In the genomic region with DNA sequence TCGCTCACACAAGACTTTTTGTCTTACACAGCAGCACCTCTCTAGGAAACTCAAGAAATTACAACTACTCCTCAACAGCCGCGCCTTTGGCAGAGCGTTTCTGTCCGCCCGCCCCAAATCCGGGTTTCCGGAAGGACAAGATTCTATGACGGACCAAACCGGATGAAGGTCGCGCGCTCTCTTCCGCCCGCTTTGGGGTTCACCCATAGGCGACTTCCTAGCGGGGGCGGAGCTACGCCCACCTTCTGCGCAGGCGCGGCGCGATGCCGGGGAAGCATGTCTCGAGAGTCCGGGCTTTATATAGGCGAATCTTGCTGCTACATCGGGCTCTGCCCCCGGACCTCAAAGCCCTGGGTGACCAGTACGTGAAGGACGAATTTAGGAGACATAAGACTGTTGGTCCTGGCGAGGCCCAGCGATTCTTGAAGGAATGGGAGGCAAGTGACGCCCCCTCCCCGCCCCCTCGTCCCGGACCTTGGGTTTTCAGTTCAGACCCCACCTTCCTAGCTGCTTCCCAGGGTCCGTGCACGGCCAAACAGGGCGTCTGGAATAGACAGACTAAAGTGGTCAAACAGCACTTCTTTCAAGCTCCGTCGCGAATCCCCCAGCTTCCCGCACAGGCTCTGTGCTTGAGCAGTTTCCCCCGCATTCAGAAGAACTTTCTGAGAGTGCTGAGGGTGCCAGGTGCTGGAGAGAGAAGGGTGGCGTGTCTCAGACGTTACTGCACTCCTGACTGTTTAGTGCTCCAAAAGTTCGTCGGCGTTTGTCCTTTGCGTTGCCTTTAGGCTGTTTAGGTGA, we compare ENCODE assay signal across 8 mouse cellular contexts. TPM values are rescaled to one million over a fixed set of nuclear protein-coding genes. Genes with fewer than 3 reads are reported as not detected.
DNase-seq lines count a peak whose midpoint lies in the region; ATAC-seq and TF ChIP-seq lines count a peak whose summit lies in the region.

A gene (plus strand): TSS at position 241 of the 798 bp plus-strand sequence.

- peak within 1 kb of the TSS; percentile 34 for H3K27ac ChIP-seq in bone marrow macrophage, adult 2 months (ENCODE audit: insufficient read depth, low read depth, low read length)
- no peak within 1 kb of the TSS for H3K27ac ChIP-seq in embryonic fibroblast, embryonic 13.5 days (ENCODE audit: insufficient read depth, low read length)
- peak within 1 kb of the TSS; percentile 65; the same call in 1 of the 2 replicates for H3K27ac ChIP-seq in kidney, embryonic 14.5 days (ENCODE audit: low read depth, low read length)
- peak within 1 kb of the TSS; percentile 83 for H3K27ac ChIP-seq in limb, embryonic 15.5 days

- no peak for TF ChIP-seq POLR2A in bone marrow macrophage, adult 2 months (IDR thresholded peaks at IDR 0.05; ENCODE audit: borderline replicate concordance, low read depth, low read length)
- TF ChIP-seq POLR2A in embryonic fibroblast, embryonic 13.5 days (IDR thresholded peaks at IDR 0.05; ENCODE audit: low read depth, low read length), result peak; percentile 67

- peak within 1 kb of the TSS; percentile 92 for H3K4me3 ChIP-seq in bone marrow macrophage, adult 2 months (ENCODE audit: insufficient read depth, low read length)
- H3K4me3 ChIP-seq in embryonic fibroblast, embryonic 13.5 days (ENCODE audit: insufficient read depth, low read length), result peak within 1 kb of the TSS; percentile 97
- H3K4me3 ChIP-seq in kidney, embryonic 14.5 days (ENCODE audit: low read length), result peak within 1 kb of the TSS; percentile 63
- peak within 1 kb of the TSS; percentile 74 for H3K4me3 ChIP-seq in limb, embryonic 15.5 days

- peak; percentile 99 for ATAC-seq in kidney, embryonic 14.5 days (ENCODE audit: low FRiP score, low TSS enrichment)
- peak; percentile 96 for ATAC-seq in limb, embryonic 15.5 days (ENCODE audit: insufficient number of reproducible peaks, low FRiP score, low TSS enrichment, low read depth)

- peak; percentile 95 for DNase-seq in A20 (ENCODE audit: low read depth, low spot score)
- peak; percentile 90 to 95 for DNase-seq in heart, adult 9 months (ENCODE audit: low spot score in 2 of 2)
- peak; percentile 76 to 87 for DNase-seq in monocyte, adult 2 months (ENCODE audit: low read depth in 1 of 2, low spot score in 2 of 2)
- DNase-seq in spleen, postnatal 36 days (ENCODE audit: low spot score in 2 of 2), result peak; percentile 94 to 96

- no peaks in the 10 kb centered on the region for H3K9me3 ChIP-seq in kidney, embryonic 14.5 days (ENCODE audit: control insufficient read depth, low read length)
- H3K9me3 ChIP-seq in limb, embryonic 15.5 days, result no peaks in the 10 kb centered on the region

- H3K27me3 ChIP-seq in kidney, embryonic 14.5 days (ENCODE audit: control insufficient read depth, insufficient read depth, low read length), result no peaks in the 10 kb centered on the region
- H3K27me3 ChIP-seq in limb, embryonic 15.5 days, result no peaks in the 10 kb centered on the region

- under 1% methylated on average over 52 of the region's 52 CpGs for WGBS in kidney, embryonic 14.5 days
- under 1% methylated on average over 52 of the region's 52 CpGs for WGBS in limb, embryonic 15.5 days

- peak within 1 kb of the TSS; percentile 75 for H3K4me2 ChIP-seq in kidney, embryonic 14.5 days (replicated peaks; ENCODE audit: low read depth, low read length)
- peak within 1 kb of the TSS; percentile 55 for H3K4me2 ChIP-seq in limb, embryonic 15.5 days

- H3K9ac ChIP-seq in kidney, embryonic 14.5 days (ENCODE audit: low read depth, low read length), result peak within 1 kb of the TSS; percentile 75
- H3K9ac ChIP-seq in limb, embryonic 15.5 days, result peak within 1 kb of the TSS; percentile 58

- peaks cover 2% of the 10 kb centered on the region; the same call in 1 of the 2 replicates for H3K4me1 ChIP-seq in bone marrow macrophage, adult 2 months (ENCODE audit: control insufficient read depth, insufficient read depth, low read length)
- no peaks in the 10 kb centered on the region for H3K4me1 ChIP-seq in embryonic fibroblast, embryonic 13.5 days (ENCODE audit: control insufficient read depth, insufficient read depth, low read length)
- no peaks in the 10 kb centered on the region for H3K4me1 ChIP-seq in kidney, embryonic 14.5 days (ENCODE audit: control insufficient read depth, insufficient read depth, low read length)
- no peaks in the 10 kb centered on the region for H3K4me1 ChIP-seq in limb, embryonic 15.5 days

- H3K36me3 ChIP-seq in kidney, embryonic 14.5 days (ENCODE audit: control insufficient read depth, insufficient read depth, low read length), result no peaks in the 10 kb centered on the region
- H3K36me3 ChIP-seq in limb, embryonic 15.5 days, result no peaks in the 10 kb centered on the region

- TF ChIP-seq CTCF in bone marrow macrophage, adult 2 months (IDR thresholded peaks at IDR 0.05; ENCODE audit: low read depth, low read length), result no peak
- no peak for TF ChIP-seq CTCF in embryonic fibroblast, embryonic 13.5 days (IDR thresholded peaks at IDR 0.05; ENCODE audit: borderline replicate concordance, insufficient read depth, low read length)

RNA-seq across cellular contexts. Expression of the gene that starts here (rescaled TPM):
- polyA plus RNA-seq in bone marrow macrophage, adult 2 months (2012; ENCODE audit: insufficient read depth, insufficient read length, missing spikeins), result 1.9 and 2.3 TPM in 2 replicates
- 3.2 and 3.8 TPM in 2 replicates for polyA plus RNA-seq in embryonic fibroblast, embryonic 13.5 days (2011; ENCODE audit: insufficient read length, low read depth, missing spikeins)
- 6.2 and 7.3 TPM in 2 replicates for polyA plus RNA-seq in kidney, embryonic 14.5 days (2014; fragmentation: Nextera tagmentation; extraction: Ambion mirVana)
- 4.7 and 6.0 TPM in 2 replicates for polyA plus RNA-seq in limb, embryonic 15.5 days (2015; fragmentation: Nextera tagmentation; extraction: Ambion mirVana)
